ENCODE assay signal across 9 mouse cellular contexts in the genomic region with DNA sequence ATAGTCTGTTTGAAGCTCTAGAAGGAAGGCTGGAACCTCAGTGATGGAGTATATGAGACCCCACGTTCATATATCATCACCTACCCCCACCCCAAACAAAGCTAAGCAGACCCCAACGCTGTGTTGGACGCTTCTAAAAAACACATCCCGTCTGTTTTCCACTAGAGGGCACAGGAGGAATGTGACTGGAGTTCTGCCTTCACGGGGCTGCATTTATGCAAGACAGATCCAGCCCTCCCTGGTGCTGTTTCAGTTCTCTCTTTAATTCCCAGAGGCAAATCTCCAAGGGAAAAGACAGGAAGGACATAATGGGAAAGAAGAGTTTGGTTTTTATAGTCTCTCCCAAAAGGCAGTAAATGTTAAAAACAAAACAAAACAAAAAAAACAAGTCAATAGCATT. TPM values are rescaled to one million over a fixed set of nuclear protein-coding genes. Genes with fewer than 3 reads are reported as not detected.
DNase-seq lines count a peak whose midpoint lies in the region; ATAC-seq and TF ChIP-seq lines count a peak whose summit lies in the region.
"Had no signal": no experiment of that assay in that cellular context is flagged by ENCODE, and none has a peak within 500 bp of the region (broad histone marks: within the 10 kb centered on the region; RNA-seq: fewer than 3 reads in every experiment).

No protein-coding gene starts in this region.

- no peak for ATAC-seq in liver, embryonic 11.5 days (replicated peaks; ENCODE audit: low FRiP score)

- no peaks in the 10 kb centered on the region for H3K79me2 ChIP-seq in liver, adult 2 months (ENCODE audit: control insufficient read depth, insufficient read depth, low read length)

- peak; percentile 35 for DNase-seq in adrenal gland, postnatal 10 days
- DNase-seq in adrenal gland, postnatal 25 days, result no peak
- peak; percentile 2 for DNase-seq in liver, adult 2 months (ENCODE audit: extremely low read depth, low read depth, low spot score)
- DNase-seq in liver, embryonic 11.5 days (ENCODE audit: low spot score), result no peak
- peak; percentile 36 to 40 for DNase-seq in kidney, postnatal 36 days
- DNase-seq in retina, embryonic 14.5 days (ENCODE audit: low spot score), result peak; percentile 43
- no peak for DNase-seq in ovary, postnatal 10 days (ENCODE audit: low spot score)

- no peak overlapping the region for H3K27ac ChIP-seq in liver, adult 2 months (replicated peaks; ENCODE audit: insufficient read depth, low read depth, low read length)
- no peak overlapping the region for H3K27ac ChIP-seq in liver, embryonic 11.5 days (ENCODE audit: low read depth, low read length)
- no peak overlapping the region for H3K27ac ChIP-seq in cortical plate, adult 2 months (ENCODE audit: insufficient read depth, low read length)
- H3K27ac ChIP-seq: heart, embryonic 13.5 days had no signal

- no peak overlapping the region for H3K9ac ChIP-seq in liver, adult 2 months (ENCODE audit: low read depth, low read length)
- H3K9ac ChIP-seq in liver, embryonic 11.5 days (ENCODE audit: low read depth, low read length), result no peak overlapping the region
- H3K9ac ChIP-seq: heart, embryonic 13.5 days had no signal

- H3K36me3 ChIP-seq in liver, adult 2 months (ENCODE audit: control insufficient read depth, insufficient read depth, low read length), result no peaks in the 10 kb centered on the region
- H3K36me3 ChIP-seq in liver, embryonic 11.5 days (ENCODE audit: control insufficient read depth, insufficient read depth, low read length), result peaks cover 9% of the 10 kb centered on the region; the same call in 1 of the 2 replicates

- H3K4me1 ChIP-seq in liver, adult 2 months (ENCODE audit: control insufficient read depth, insufficient read depth, low read length), result no peaks in the 10 kb centered on the region
- no peaks in the 10 kb centered on the region for H3K4me1 ChIP-seq in liver, embryonic 11.5 days (replicated peaks; ENCODE audit: control insufficient read depth, insufficient read depth, low read length)
- H3K4me1 ChIP-seq in cortical plate, adult 2 months (ENCODE audit: control insufficient read depth, insufficient read depth, low read length), result no peaks in the 10 kb centered on the region
- H3K4me1 ChIP-seq: heart, embryonic 13.5 days had no signal

- WGBS in liver, adult 2 months, result 32% methylated on average over 5 of the region's 5 CpGs
- 38% methylated on average over 5 of the region's 5 CpGs for WGBS in liver, embryonic 11.5 days

- H3K4me2 ChIP-seq in liver, embryonic 11.5 days, result no peak overlapping the region
- H3K4me2 ChIP-seq: heart, embryonic 13.5 days had no signal

- no peaks in the 10 kb centered on the region for H3K9me3 ChIP-seq in liver, embryonic 11.5 days (ENCODE audit: control insufficient read depth, low read length)
- H3K9me3 ChIP-seq: heart, embryonic 13.5 days had no signal

- TF ChIP-seq POLR2A in liver, adult 2 months (IDR thresholded peaks at IDR 0.05; ENCODE audit: extremely low read depth, insufficient read depth, low read length), result no peak
- no peak for TF ChIP-seq POLR2A in cortical plate, adult 2 months (IDR thresholded peaks at IDR 0.05; ENCODE audit: extremely low read depth, insufficient read depth, low read length)

- no peak overlapping the region for H3K4me3 ChIP-seq in liver, adult 2 months (ENCODE audit: insufficient read depth, low read depth, low read length)
- no peak overlapping the region for H3K4me3 ChIP-seq in liver, embryonic 11.5 days (ENCODE audit: low read depth, low read length)
- no peak overlapping the region for H3K4me3 ChIP-seq in cortical plate, adult 2 months (ENCODE audit: insufficient read depth, low read length)
- H3K4me3 ChIP-seq: heart, embryonic 13.5 days had no signal

- TF ChIP-seq CTCF in liver, adult 2 months (IDR thresholded peaks at IDR 0.05; ENCODE audit: low read depth, low read length), result peak; percentile 22; the same call in 1 of the 2 replicates
- peak; percentile 72 for TF ChIP-seq CTCF in cortical plate, adult 2 months (IDR thresholded peaks at IDR 0.05; ENCODE audit: extremely low read depth, insufficient read depth, low read length)

- no peaks in the 10 kb centered on the region for H3K27me3 ChIP-seq in liver, adult 2 months (ENCODE audit: control insufficient read depth, insufficient read depth, low read length)
- H3K27me3 ChIP-seq in liver, embryonic 11.5 days (replicated peaks; ENCODE audit: control insufficient read depth, insufficient read depth, low read length), result no peaks in the 10 kb centered on the region
- H3K27me3 ChIP-seq: heart, embryonic 13.5 days had no signal

RNA-seq across cellular contexts. Expression of gene Oxct1, which starts 30.4 kb away (rescaled TPM):
- 100 to 1,000 TPM; 130 to 134 TPM for total RNA-seq in adrenal gland, postnatal 10 days (2021)
- total RNA-seq in adrenal gland, postnatal 25 days (2021), result 145 and 173 TPM in 2 replicates
- 5.2 and 6.4 TPM in 2 replicates for total RNA-seq in liver, adult 2 months (2014; rRNA removed)
- polyA plus RNA-seq in liver, adult 2 months (2012; rRNA removed), result 1.2 and 1.7 TPM in 2 replicates
- 64.8 and 67.8 TPM in 2 replicates for polyA plus RNA-seq in liver, embryonic 11.5 days (2014; fragmentation: Nextera tagmentation; extraction: Ambion mirVana)
- 178 and 181 TPM in 2 replicates for polyA plus RNA-seq in cortical plate, adult 2 months (2012; rRNA removed)

Comparison
In these comparisons a context has a peak if more than half of its experiments do, and no peak if none do; other contexts are left out.
1. DNase-seq: peak in adrenal gland, postnatal 10 days (single experiment), liver, adult 2 months (single experiment), kidney, postnatal 36 days (2 of 2) and retina, embryonic 14.5 days (single experiment); none in adrenal gland, postnatal 25 days (single experiment), liver, embryonic 11.5 days (single experiment) and ovary, postnatal 10 days (single experiment).
2. RNA of gene Oxct1, which starts 30.4 kb away (total RNA-seq): 145 to 173 TPM in adrenal gland, postnatal 25 days and 130 to 134 TPM in adrenal gland, postnatal 10 days; 5.2 to 6.4 TPM in liver, adult 2 months; every median in the first group is over 10 times any median in the second.